Mouse (Mus musculus) kidney, postnatal 4 days (tissue): ENCODE results near the gene Lmx1a.

ENCODE experiments used
- DNase-seq, 2 experiments: peaks; one replicate each; pipeline ENCODE4 v3.0.0; 2021; ENCODE audit warnings: mixed read lengths in 2 of 2

The Lmx1a gene

GRCm38 (mm10) chr1:167896234-167896633 lies 207.2 kb downstream of the Lmx1a start:
- peak; percentile 44 to 54 for DNase-seq
